Mouse (Mus musculus): ENCODE measurements around the gene Stim2.

- TF ChIP-seq POLR2A (IDR thresholded peaks at IDR 0.05; ENCODE audit: control insufficient read depth, low read depth, low read length) (no peak), CTCF (IDR thresholded peaks at IDR 0.05; ENCODE audit: control insufficient read depth, insufficient read depth, insufficient replicate concordance, low read depth, low read length) (no peak)
These were observed 69.3 kb downstream of the Stim2 start for GRCm38 (mm10) chr5:54067591-54067990.

All from testis, adult 2 months (tissue).